Mouse (Mus musculus) neural tube, embryonic 13.5 days (tissue): ENCODE measurements around the gene Klk1b5. TPM values are rescaled to one million over a fixed set of nuclear protein-coding genes. Genes with fewer than 3 reads are reported as not detected.

ENCODE experiments used
- ATAC-seq: fragments of 200-750 bp; cut with Nextera tagmentation; 2 replicates; pipeline ENCODE4 v1.8.0; 2017; ENCODE audit warnings: low read depth, mild to moderate bottlenecking, moderate TSS enrichment, moderate library complexity
- H3K27ac ChIP-seq: fragments of 300-500 bp; sonication (generic); replicated peaks from 2 replicates; pipeline ENCODE4 v1.5.1; 2015; ENCODE audit warnings: moderate library complexity, mild to moderate bottlenecking, inconsistent platforms
- H3K27me3 ChIP-seq: fragments of 300-500 bp; sonication (generic); 2 replicates; pipeline ENCODE4 v1.6.1; 2015; ENCODE audit warnings: mild to moderate bottlenecking, inconsistent platforms
- H3K36me3 ChIP-seq: fragments of 300-500 bp; sonication (generic); 2 replicates; pipeline ENCODE4 v1.6.1; 2015; ENCODE audit warnings: mild to moderate bottlenecking, inconsistent platforms
- H3K4me1 ChIP-seq: fragments of 300-500 bp; sonication (generic); replicated peaks from 2 replicates; pipeline ENCODE4 v1.6.1; 2015; ENCODE audit warnings: inconsistent platforms
- H3K4me2 ChIP-seq: fragments of 300-500 bp; sonication (generic); 2 replicates; pipeline ENCODE4 v1.6.1; 2015; ENCODE audit warnings: inconsistent platforms, mild to moderate bottlenecking, moderate library complexity
- H3K4me3 ChIP-seq: fragments of 300-500 bp; sonication (generic); 2 replicates; pipeline ENCODE4 v1.5.1; 2015; ENCODE audit warnings: mild to moderate bottlenecking, inconsistent platforms
- H3K9ac ChIP-seq: fragments of 300-500 bp; sonication (generic); 2 replicates; pipeline ENCODE4 v1.6.1; 2015; ENCODE audit warnings: moderate library complexity, mild to moderate bottlenecking, inconsistent platforms
- H3K9me3 ChIP-seq: fragments of 300-500 bp; sonication (generic); 2 replicates; pipeline ENCODE4 v1.6.1; 2016; ENCODE audit warnings: inconsistent platforms
- WGBS: fragments of 180-500 bp; shearing (Covaris S2); methylation state at CpG from one replicate; pipeline ENCODE4 v1.1.7; 2015; 5-methylcytosine and 5-hydroxymethylcytosine counted together
- polyA plus RNA-seq: library from polyadenylated mRNA; unstranded; fragments of >200 nt; fragmentation: Nextera tagmentation; extraction: Ambion mirVana; gene quantifications from 2 replicates; pipeline ENCODE4 v1.2.1, GENCODE M21; 2015

Klk1b5 gene
- polyA plus RNA-seq, 1 experiment from 2014 or later = not detected

DNA sequence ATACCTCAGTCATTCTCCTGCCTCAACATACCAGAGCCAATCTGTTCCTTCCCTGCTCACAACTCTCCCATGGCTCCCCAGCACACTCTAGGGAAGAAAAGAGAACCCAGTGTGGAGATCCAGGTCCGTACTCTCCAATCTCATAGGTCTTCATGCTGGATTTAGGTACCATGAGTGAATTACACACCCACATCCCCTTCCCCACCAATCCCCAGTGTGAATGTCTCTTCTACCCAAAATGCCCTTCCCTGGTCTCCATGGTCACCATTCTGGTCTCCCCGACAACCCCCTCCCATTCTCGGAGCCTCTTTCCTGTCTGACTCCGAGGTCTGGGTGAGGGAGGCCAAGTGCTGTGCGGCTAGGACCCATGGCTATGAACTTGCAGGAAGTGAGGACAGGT, 45.4 kb downstream of the Klk1b5 start, which contains the start of gene Gm15517:
Gene Gm15517 (plus strand): TSS at position 301 of the 400 bp plus-strand sequence.
- H3K4me2 ChIP-seq = no peak within 1 kb of the TSS
- no peaks in the 10 kb centered on the region for H3K36me3 ChIP-seq
- H3K9me3 ChIP-seq = no peaks in the 10 kb centered on the region
- no peak within 1 kb of the TSS for H3K27ac ChIP-seq
- H3K4me1 ChIP-seq = peaks cover 8% of the 10 kb centered on the region
- WGBS = 60% methylated on average over 5 of the region's 5 CpGs
- ATAC-seq = no peak
- no peak within 1 kb of the TSS for H3K4me3 ChIP-seq
- no peak within 1 kb of the TSS for H3K9ac ChIP-seq
- H3K27me3 ChIP-seq = peaks cover 35% of the 10 kb centered on the region

DNA sequence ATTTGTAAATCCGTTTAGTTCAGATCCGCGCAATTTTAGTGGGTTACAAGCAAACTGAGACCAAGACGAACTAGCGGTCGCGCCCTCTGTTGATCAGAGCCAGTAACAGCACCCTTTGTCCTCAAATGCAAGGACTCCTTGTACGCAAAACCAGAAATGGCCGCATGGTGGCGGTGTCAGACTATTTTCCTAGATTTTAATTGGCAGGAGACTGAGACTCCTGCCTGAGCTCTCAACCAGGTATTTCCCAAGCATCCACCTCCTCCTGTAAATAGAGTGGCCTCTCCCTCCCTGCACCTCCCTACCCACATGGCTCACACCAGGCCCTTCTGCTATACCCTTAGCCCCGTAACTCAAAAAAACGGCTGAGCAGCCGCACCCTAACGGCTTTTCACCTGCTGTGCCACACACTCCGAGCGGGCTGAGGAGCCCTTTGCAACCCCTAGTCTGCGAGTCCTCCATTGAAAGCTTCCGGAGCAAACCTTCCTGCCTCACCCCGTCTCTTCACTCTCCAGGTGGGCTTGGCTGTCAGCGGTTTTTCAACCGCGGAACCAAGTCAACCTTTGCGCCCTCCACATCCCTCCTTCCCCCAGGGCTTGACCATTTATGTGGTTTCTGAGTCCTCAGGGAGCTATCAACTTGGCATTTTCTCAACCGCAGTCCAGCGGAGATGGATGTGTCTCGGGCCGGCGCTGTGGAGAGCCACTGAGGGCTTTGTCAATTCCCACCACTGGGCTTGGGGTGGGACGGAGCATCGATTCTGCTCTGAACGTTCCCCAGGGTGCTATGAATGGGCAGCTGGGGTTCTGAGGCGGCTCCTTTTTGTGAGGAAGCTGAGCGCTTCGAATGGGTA, 47.3 kb downstream of the Klk1b5 start:
- ATAC-seq = peak; percentile 85
- H3K27me3 ChIP-seq = peaks cover 50% of the 10 kb centered on the region
- no peaks in the 10 kb centered on the region for H3K36me3 ChIP-seq
- H3K4me1 ChIP-seq = peaks cover 8% of the 10 kb centered on the region
- peak overlapping the region; percentile 76 for H3K27ac ChIP-seq
- no peaks in the 10 kb centered on the region for H3K9me3 ChIP-seq
- H3K4me3 ChIP-seq = peak overlapping the region; percentile 34
- peak overlapping the region; percentile 62 for H3K4me2 ChIP-seq
- peak overlapping the region; percentile 69 for H3K9ac ChIP-seq
- under 1% methylated on average over 34 of the region's 34 CpGs for WGBS

GRCm38 (mm10) chr7:44268117-44268516, 52.4 kb downstream of the Klk1b5 start:
- Histone ChIP-seq H3K9me3 (no peaks in the 10 kb centered on the region), H3K4me3 (no peak overlapping the region), H3K9ac (no peak overlapping the region), H3K4me1 (peaks cover 5% of the 10 kb centered on the region), H3K27me3 (peaks cover 45% of the 10 kb centered on the region), H3K36me3 (no peaks in the 10 kb centered on the region), H3K4me2 (no peak overlapping the region), H3K27ac (no peak overlapping the region)
- ATAC-seq = no peak
- WGBS = 80% methylated on average over 11 of the region's 11 CpGs

DNA sequence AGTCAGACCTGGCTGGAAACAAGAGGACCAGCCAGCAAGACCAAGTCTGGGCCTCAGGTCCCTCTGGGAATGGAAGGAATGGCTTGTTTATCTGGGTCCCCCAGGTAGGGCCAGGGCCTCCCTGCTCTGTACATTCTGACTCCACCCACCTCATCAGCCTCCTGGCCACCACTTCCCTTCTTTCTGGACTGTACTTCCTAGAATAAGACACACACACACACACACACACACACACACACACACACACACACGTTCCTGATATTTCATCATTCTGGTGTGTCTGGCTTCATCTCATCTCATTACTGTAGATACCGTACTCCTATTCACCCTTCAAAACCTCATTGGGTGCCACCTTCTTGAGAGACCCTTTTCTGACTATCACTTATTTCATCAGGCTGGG, 53.7 kb downstream of the Klk1b5 start:
- no peak for ATAC-seq
- peaks cover 52% of the 10 kb centered on the region for H3K27me3 ChIP-seq
- H3K4me3 ChIP-seq = no peak overlapping the region
- H3K9me3 ChIP-seq = no peaks in the 10 kb centered on the region
- H3K4me1 ChIP-seq = no peaks in the 10 kb centered on the region
- H3K4me2 ChIP-seq = no peak overlapping the region
- 89% methylated on average over 2 of the region's 2 CpGs for WGBS
- H3K36me3 ChIP-seq = no peaks in the 10 kb centered on the region
- H3K9ac ChIP-seq = no peak overlapping the region
- H3K27ac ChIP-seq = no peak overlapping the region

Other genes starting within 250 kb of the Klk1b5 start
- gene Klk1b1, start 249.2 kb upstream of the Klk1b5 start, polyA plus RNA-seq = not detected in 2 replicates
- not detected in 2 replicates for gene Klk1b9, start 239.9 kb upstream of the Klk1b5 start, polyA plus RNA-seq
- gene Klk1b11, start 220.1 kb upstream of the Klk1b5 start, polyA plus RNA-seq = not detected in 2 replicates
- not detected in 2 replicates for gene Klk1b26, start 203.8 kb upstream of the Klk1b5 start, polyA plus RNA-seq
- gene Klk1b27, start 163.7 kb upstream of the Klk1b5 start, polyA plus RNA-seq = not detected in 2 replicates
- gene Klk1b21, start 113.6 kb upstream of the Klk1b5 start, polyA plus RNA-seq = not detected in 2 replicates
- not detected in 2 replicates for gene Klk1b22, start 103.3 kb upstream of the Klk1b5 start, polyA plus RNA-seq
- gene Klk1b16, start 79.2 kb upstream of the Klk1b5 start, polyA plus RNA-seq = not detected in 2 replicates
- gene Klk1b24, start 27.7 kb upstream of the Klk1b5 start, polyA plus RNA-seq = not detected in 2 replicates
- gene Klk1b3, start 17.8 kb upstream of the Klk1b5 start, polyA plus RNA-seq = not detected in 2 replicates
- gene Klk1b4, start 8.5 kb upstream of the Klk1b5 start, polyA plus RNA-seq = not detected in 2 replicates
- not detected in 2 replicates for gene Klk1, start 9.4 kb downstream of the Klk1b5 start, polyA plus RNA-seq
- not detected in 2 replicates for gene Gm36864, start 20.2 kb downstream of the Klk1b5 start, polyA plus RNA-seq
- 1.1 and 1.3 TPM in 2 replicates for gene 1700028J19Rik, start 30.8 kb downstream of the Klk1b5 start, polyA plus RNA-seq
- 180 and 187 TPM in 2 replicates for gene 2410002F23Rik, start 30.8 kb downstream of the Klk1b5 start, polyA plus RNA-seq
- gene Acp4, start 41.4 kb downstream of the Klk1b5 start, polyA plus RNA-seq = not detected in 2 replicates
- gene Gm15517, start 45.5 kb downstream of the Klk1b5 start, polyA plus RNA-seq = not detected in 2 replicates
- gene Clec11a, start 91.0 kb downstream of the Klk1b5 start, polyA plus RNA-seq = 2.8 TPM in 2 replicates
- 26.5 and 27.7 TPM in 2 replicates for gene Shank1, start 94.3 kb downstream of the Klk1b5 start, polyA plus RNA-seq
- 24.9 and 28.4 TPM in 2 replicates for gene Syt3, start 168.2 kb downstream of the Klk1b5 start, polyA plus RNA-seq
- gene 1700008O03Rik, start 169.9 kb downstream of the Klk1b5 start, polyA plus RNA-seq = 1.0 and 1.5 TPM in 2 replicates
- 11.3 and 13.3 TPM in 2 replicates for gene Lrrc4b, start 213.1 kb downstream of the Klk1b5 start, polyA plus RNA-seq
- gene Aspdh, start 249.4 kb downstream of the Klk1b5 start, polyA plus RNA-seq = 1.6 and 2.9 TPM in 2 replicates